Mouse (Mus musculus) lung, adult 2 months (tissue): Measurements from ENCODE around the gene Cela3a.

Source experiments
- CTCF ChIP-seq: fragments of 200-500 bp; IDR thresholded peaks from 2 replicates; pipeline ENCODE4 v1.5.1; 2011; ENCODE audit warnings: mild to moderate bottlenecking, low read length, control low read depth; ENCODE audit not compliant: insufficient read depth
- POLR2A ChIP-seq: fragments of 200-500 bp; IDR thresholded peaks from 2 replicates; pipeline ENCODE4 v1.6.1; 2011; ENCODE audit warnings: low read depth, mild to moderate bottlenecking, control low read depth, low read length, borderline replicate concordance; ENCODE audit errors: extremely low read depth

GRCm38 (mm10) chr4:137438842-137439241 is 29.3 kb upstream of the Cela3a start:
- no peak for TF ChIP-seq POLR2A
- no peak for TF ChIP-seq CTCF
